Mouse (Mus musculus) liver, embryonic 13.5 days (tissue): ENCODE data around the gene Angptl6. TPM values are rescaled to one million over a fixed set of nuclear protein-coding genes. Genes with fewer than 3 reads are reported as not detected.

ENCODE experiments used
- ATAC-seq: fragments of 200-750 bp; cut with Nextera tagmentation; 2 replicates; pipeline ENCODE4 v1.8.0; 2017; ENCODE audit warnings: low read depth, mild to moderate bottlenecking, moderate number of reproducible peaks, moderate library complexity
- DNase-seq: peaks from one replicate; pipeline ENCODE4 v3.0.0; 2022
- H3K27ac ChIP-seq: fragments of 300-500 bp; sonication (generic); 2 replicates; pipeline ENCODE4 v1.5.1; 2015; ENCODE audit warnings: moderate library complexity, mild to moderate bottlenecking, inconsistent platforms
- H3K27me3 ChIP-seq: fragments of 300-500 bp; sonication (generic); 2 replicates; pipeline ENCODE4 v1.6.1; 2015; ENCODE audit warnings: mild to moderate bottlenecking, inconsistent platforms
- H3K36me3 ChIP-seq: fragments of 300-500 bp; sonication (generic); 2 replicates; pipeline ENCODE4 v1.6.1; 2015; ENCODE audit warnings: mild to moderate bottlenecking, inconsistent platforms
- H3K4me1 ChIP-seq: fragments of 300-500 bp; sonication (generic); replicated peaks from 2 replicates; pipeline ENCODE4 v1.6.1; 2015; ENCODE audit warnings: inconsistent platforms
- H3K4me2 ChIP-seq: fragments of 300-500 bp; sonication (generic); 2 replicates; pipeline ENCODE4 v1.6.1; 2015; ENCODE audit warnings: inconsistent platforms, mild to moderate bottlenecking, moderate library complexity
- H3K4me3 ChIP-seq: fragments of 300-500 bp; sonication (generic); replicated peaks from 2 replicates; pipeline ENCODE4 v1.5.1; 2015; ENCODE audit warnings: mild to moderate bottlenecking, inconsistent platforms
- H3K9ac ChIP-seq: fragments of 300-500 bp; sonication (generic); 2 replicates; pipeline ENCODE4 v1.6.1; 2015; ENCODE audit warnings: mild to moderate bottlenecking, inconsistent platforms
- H3K9me3 ChIP-seq: fragments of 300-500 bp; sonication (generic); replicated peaks from 2 replicates; pipeline ENCODE4 v1.6.1; 2016; ENCODE audit warnings: inconsistent platforms
- WGBS: fragments of 180-500 bp; shearing (Covaris S2); methylation state at CpG from one replicate; pipeline ENCODE4 v1.1.7; 2015; ENCODE audit not compliant: insufficient replicate concordance; 5-methylcytosine and 5-hydroxymethylcytosine counted together
- polyA plus RNA-seq: library from polyadenylated mRNA; unstranded; fragments of >200 nt; fragmentation: Nextera tagmentation; extraction: Ambion mirVana; gene quantifications from 2 replicates; pipeline ENCODE4 v1.2.1, GENCODE M21; 2015

Angptl6 gene
- polyA plus RNA-seq, result 9.4 and 10.1 TPM in 2 replicates

GRCm38 (mm10) chr9:20879097-20879792 is at the start of gene Angptl6:
TSS of gene Angptl6 (minus strand) at chr9:20879727.
- ATAC-seq (no peak), DNase-seq (no peak)
- no peaks in the 10 kb centered on the region for H3K36me3 ChIP-seq
- no peaks in the 10 kb centered on the region for H3K9me3 ChIP-seq
- peaks cover 29% of the 10 kb centered on the region for H3K4me1 ChIP-seq
- 79% methylated on average over 13 of the region's 13 CpGs for WGBS
- H3K27me3 ChIP-seq, result no peaks in the 10 kb centered on the region
- peak within 1 kb of the TSS; percentile 60 for H3K4me3 ChIP-seq
- H3K27ac ChIP-seq, result peak within 1 kb of the TSS; percentile 90
- H3K4me2 ChIP-seq, result peak within 1 kb of the TSS; percentile 88
- H3K9ac ChIP-seq, result peak within 1 kb of the TSS; percentile 80

GRCm38 (mm10) chr9:20923258-20923657 is 43.7 kb upstream of the Angptl6 start:
- ATAC-seq (no peak), DNase-seq (no peak)
- H3K36me3 ChIP-seq, result peaks cover 100% of the 10 kb centered on the region
- H3K4me3 ChIP-seq, result no peak overlapping the region
- 79% methylated on average over 3 of the region's 3 CpGs for WGBS
- H3K9me3 ChIP-seq, result no peaks in the 10 kb centered on the region
- H3K4me2 ChIP-seq, result no peak overlapping the region
- no peak overlapping the region for H3K9ac ChIP-seq
- no peak overlapping the region for H3K27ac ChIP-seq
- no peaks in the 10 kb centered on the region for H3K4me1 ChIP-seq
- H3K27me3 ChIP-seq, result no peaks in the 10 kb centered on the region

GRCm38 (mm10) chr9:20916160-20916559 is 36.6 kb upstream of the Angptl6 start:
- H3K9ac ChIP-seq, result no peak overlapping the region
- no peak overlapping the region for H3K4me3 ChIP-seq
- ATAC-seq (peak; percentile 71), DNase-seq (peak; percentile 42)
- H3K36me3 ChIP-seq, result peaks cover 100% of the 10 kb centered on the region
- H3K27me3 ChIP-seq, result no peaks in the 10 kb centered on the region
- H3K27ac ChIP-seq, result no peak overlapping the region
- no peaks in the 10 kb centered on the region for H3K9me3 ChIP-seq
- 0 out of 2 replicates have a peak, but pooled peaks cover 6% of the 10 kb centered on the region for H3K4me1 ChIP-seq
- no peak overlapping the region for H3K4me2 ChIP-seq
- WGBS, result 62% methylated on average over 4 of the region's 4 CpGs

GRCm38 (mm10) chr9:20909948-20910347 is 30.4 kb upstream of the Angptl6 start:
- H3K4me1 ChIP-seq, result no peaks in the 10 kb centered on the region
- no peak overlapping the region for H3K4me3 ChIP-seq
- no peak overlapping the region for H3K9ac ChIP-seq
- WGBS, result 93% methylated on average over 9 of the region's 9 CpGs
- no peaks in the 10 kb centered on the region for H3K9me3 ChIP-seq
- DNase-seq, result no peak
- no peaks in the 10 kb centered on the region for H3K27me3 ChIP-seq
- H3K27ac ChIP-seq, result no peak overlapping the region
- H3K4me2 ChIP-seq, result no peak overlapping the region
- ATAC-seq, result no peak
- peaks cover 100% of the 10 kb centered on the region for H3K36me3 ChIP-seq

- ATAC-seq, result peak; percentile 57
- no peaks in the 10 kb centered on the region for H3K9me3 ChIP-seq
These were observed 22.6 kb upstream of the Angptl6 start for GRCm38 (mm10) chr9:20902174-20902491.

GRCm38 (mm10) chr9:20901466-20902173 is 22.1 kb upstream of the Angptl6 start:
- peak; percentile 40 for DNase-seq
- peak overlapping the region; percentile 51 for H3K4me2 ChIP-seq
- no peaks in the 10 kb centered on the region for H3K9me3 ChIP-seq
- H3K27me3 ChIP-seq, result no peaks in the 10 kb centered on the region
- peak overlapping the region; percentile 57 for H3K9ac ChIP-seq
- peaks cover 40% of the 10 kb centered on the region for H3K36me3 ChIP-seq
- H3K4me1 ChIP-seq, result peaks cover 47% of the 10 kb centered on the region
- peak; percentile 64 for ATAC-seq
- peak overlapping the region; percentile 78 for H3K27ac ChIP-seq
- peak overlapping the region; percentile 7 for H3K4me3 ChIP-seq
- 7% methylated on average over 13 of the region's 13 CpGs for WGBS

More at GRCm38 (mm10) chr9:20902174-20902491, 22.6 kb upstream of the Angptl6 start:
- peak overlapping the region; percentile 7 for H3K4me3 ChIP-seq
- peaks cover 42% of the 10 kb centered on the region for H3K4me1 ChIP-seq
- 11% methylated on average over 6 of the region's 6 CpGs for WGBS
- peak overlapping the region; percentile 78 for H3K27ac ChIP-seq
- peak overlapping the region; percentile 51 for H3K4me2 ChIP-seq
- peak; percentile 48 for DNase-seq
- H3K27me3 ChIP-seq, result no peaks in the 10 kb centered on the region
- H3K36me3 ChIP-seq, result peaks cover 40% of the 10 kb centered on the region
- peak overlapping the region; percentile 57 for H3K9ac ChIP-seq

- Histone ChIP-seq H3K27me3 (no peaks in the 10 kb centered on the region), H3K4me3 (peak within 1 kb of the TSS; percentile 97), H3K36me3 (peaks cover 42% of the 10 kb centered on the region), H3K27ac (peak within 1 kb of the TSS; percentile 80), H3K9ac (peak within 1 kb of the TSS; percentile 95), H3K4me2 (peak within 1 kb of the TSS; percentile 86), H3K4me1 (peaks cover 64% of the 10 kb centered on the region), H3K9me3 (no peaks in the 10 kb centered on the region)
- WGBS, result 5% methylated on average over 34 of the region's 34 CpGs
- ATAC-seq, result peak; percentile 80
- peak; percentile 80 for DNase-seq
These were observed 19.1 kb upstream of the Angptl6 start, which contains the start of gene Eif3g for GRCm38 (mm10) chr9:20898511-20899073. TSS of gene Eif3g (minus strand) at chr9:20898623.

GRCm38 (mm10) chr9:20897736-20898510 is 18.4 kb upstream of the Angptl6 start:
- WGBS, result 2% methylated on average over 32 of the region's 39 CpGs
- peak; percentile 68 for ATAC-seq
- peak overlapping the region; percentile 97 for H3K4me3 ChIP-seq
- H3K27ac ChIP-seq, result peak overlapping the region; percentile 80
- DNase-seq, result no peak
- H3K9me3 ChIP-seq, result no peaks in the 10 kb centered on the region
- peak overlapping the region; percentile 95 for H3K9ac ChIP-seq
- no peaks in the 10 kb centered on the region for H3K27me3 ChIP-seq
- peak overlapping the region; percentile 86 for H3K4me2 ChIP-seq
- H3K36me3 ChIP-seq, result peaks cover 48% of the 10 kb centered on the region
- peaks cover 57% of the 10 kb centered on the region for H3K4me1 ChIP-seq

GRCm38 (mm10) chr9:20895382-20895781 is 15.9 kb upstream of the Angptl6 start:
- Histone ChIP-seq H3K4me1 (peaks cover 60% of the 10 kb centered on the region), H3K36me3 (peaks cover 73% of the 10 kb centered on the region), H3K9ac (no peak overlapping the region), H3K4me2 (no peak overlapping the region), H3K9me3 (no peaks in the 10 kb centered on the region), H3K27me3 (no peaks in the 10 kb centered on the region), H3K4me3 (0 out of 2 replicates have a peak overlapping the region, but pooled peaks have one; percentile 10), H3K27ac (no peak overlapping the region)
- WGBS, result 91% methylated on average over 9 of the region's 9 CpGs
- DNase-seq (no peak), ATAC-seq (no peak)

GRCm38 (mm10) chr9:20894629-20895028 is 15.1 kb upstream of the Angptl6 start:
- peaks cover 81% of the 10 kb centered on the region for H3K36me3 ChIP-seq
- DNase-seq (no peak), ATAC-seq (no peak)
- peaks cover 67% of the 10 kb centered on the region for H3K4me1 ChIP-seq
- H3K27ac ChIP-seq, result no peak overlapping the region
- no peaks in the 10 kb centered on the region for H3K27me3 ChIP-seq
- no peaks in the 10 kb centered on the region for H3K9me3 ChIP-seq
- H3K4me2 ChIP-seq, result no peak overlapping the region
- 82% methylated on average over 15 of the region's 15 CpGs for WGBS
- no peak overlapping the region for H3K9ac ChIP-seq
- no peak overlapping the region for H3K4me3 ChIP-seq
